ENCODE assay signal across 8 mouse cellular contexts in genomic region chr4:57263061-57263685, GRCm38 (mm10). TPM values are rescaled to one million over a fixed set of nuclear protein-coding genes. Genes with fewer than 3 reads are reported as not detected.
A peak's percentile ranks its signal among the peaks of the same experiment; 100 is the strongest.
DNase-seq lines count a peak whose midpoint lies in the region; ATAC-seq lines count a peak whose summit lies in the region.

No protein-coding gene starts in this region.

- intact Hi-C loops in left cerebral cortex, postnatal 4 days (cut with DNase I): loop anchor here (10.0 kb wide), 1 partner anchor 238 kb away; no protein-coding TSS in a partner anchor

- no peak for ATAC-seq in CD4-positive, CD25-positive, alpha-beta regulatory T cell, adult 4 months

- peak; percentile 37 for DNase-seq in CD4-positive, CD25-positive, alpha-beta regulatory T cell, adult 2 months (ENCODE audit: low read depth, low spot score)
- peak; percentile 43 for DNase-seq in left cerebral cortex, postnatal 4 days
- no peak for DNase-seq in left cerebral cortex, adult 11 months (ENCODE audit: low spot score)
- peak; percentile 31 for DNase-seq in adipocyte (ENCODE audit: low spot score)
- peak; percentile 44 to 76 for DNase-seq in kidney, postnatal 36 days
- no peak for DNase-seq in ovary, postnatal 14 days (ENCODE audit: low spot score)
- no peak for DNase-seq in layer of hippocampus, postnatal 25 days (ENCODE audit: extremely low spot score in 1 of 2, low spot score in 1 of 2)

RNA-seq across cellular contexts. Expression of gene Ptpn3, which starts 38.5 kb away (rescaled TPM):
- 1 to 10 TPM; 2.4 to 3.3 TPM for polyA plus RNA-seq in CD4-positive, CD25-positive, alpha-beta regulatory T cell, adult 4 months (2017; shearing (Covaris generic))
- total RNA-seq in left cerebral cortex, postnatal 4 days (2021): 10 to 100 TPM in 1 of 2 experiments, 1 to 10 TPM in 1; 9.6 to 12.1 TPM
- total RNA-seq in layer of hippocampus, postnatal 25 days (2021): 10 to 100 TPM; 73.1 to 84.5 TPM

Comparison
In these comparisons a context has a peak if more than half of its experiments do, and no peak if none do; other contexts are left out.
1. DNase-seq: peak in CD4-positive, CD25-positive, alpha-beta regulatory T cell, adult 2 months (single experiment), left cerebral cortex, postnatal 4 days (single experiment), adipocyte (single experiment) and kidney, postnatal 36 days (2 of 2); none in left cerebral cortex, adult 11 months (single experiment), ovary, postnatal 14 days (single experiment) and layer of hippocampus, postnatal 25 days (0 of 2).
2. RNA of gene Ptpn3, which starts 38.5 kb away (total RNA-seq): 73.1 to 84.5 TPM in layer of hippocampus, postnatal 25 days; 9.6 to 12.1 TPM in left cerebral cortex, postnatal 4 days; every median in the first group is over 4 times any median in the second.